Mouse (Mus musculus): ENCODE measurements around the gene Aoah. TPM values are rescaled to one million over a fixed set of nuclear protein-coding genes. Genes with fewer than 3 reads are reported as not detected.

Gene Aoah
- total RNA-seq (2023), result 0.33 TPM

DNA sequence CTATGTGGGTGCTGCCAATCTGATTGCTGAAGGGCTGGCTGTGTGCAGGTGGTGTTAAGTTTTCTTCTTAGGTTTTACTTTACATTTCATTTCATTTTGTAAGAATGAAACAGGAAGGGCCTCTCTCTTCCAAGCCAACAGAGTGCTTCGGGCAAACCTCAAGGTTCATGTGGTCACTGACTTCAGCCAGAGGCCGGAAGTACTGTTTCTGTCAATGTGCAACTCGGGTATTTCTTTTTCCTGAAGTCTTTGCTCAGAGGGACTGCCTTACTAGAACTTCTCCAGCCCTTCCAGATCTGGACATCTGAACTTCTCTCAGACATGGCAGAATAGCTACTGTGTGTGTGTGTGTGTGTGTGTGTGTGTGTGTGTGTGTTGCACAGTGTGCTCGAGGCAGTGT lies at the start of gene Aoah:
Gene Aoah, plus strand, starts transcription at position 213 of the 400 bp plus-strand sequence.

DNA sequence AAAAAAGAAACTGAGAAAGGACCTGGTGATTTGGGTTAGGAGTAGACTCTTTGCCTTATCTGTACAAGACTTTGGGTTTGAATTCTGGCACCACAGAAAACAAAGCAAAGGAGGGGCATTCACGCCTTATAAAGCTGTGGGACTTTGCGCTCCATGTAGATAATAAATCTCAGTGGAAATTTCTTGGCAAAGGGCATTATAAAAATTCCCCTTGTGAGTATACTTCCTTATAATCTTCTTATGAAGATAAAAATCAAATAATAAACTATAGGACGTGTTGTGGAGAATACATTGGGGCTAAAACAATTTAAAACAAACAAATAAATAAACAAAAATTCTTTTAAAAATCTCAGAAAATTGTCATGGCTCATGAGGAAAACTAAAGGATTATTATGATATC lies 280.9 kb downstream of the Aoah start, which contains the start of gene Olfr1370:
Gene Olfr1370, minus strand, starts transcription at position 101 of the 400 bp plus-strand sequence.

Measured in CD4-positive naive resting alpha-beta T cell, adult 57 days (primary cell).